Mouse (Mus musculus) lung, postnatal 36 days (tissue): ENCODE results near the gene Cbr2.

Experiments used
- DNase-seq: peaks from one replicate; pipeline ENCODE4 v3.0.0; 2022; ENCODE audit warnings: mixed read lengths

Cbr2 gene

DNA sequence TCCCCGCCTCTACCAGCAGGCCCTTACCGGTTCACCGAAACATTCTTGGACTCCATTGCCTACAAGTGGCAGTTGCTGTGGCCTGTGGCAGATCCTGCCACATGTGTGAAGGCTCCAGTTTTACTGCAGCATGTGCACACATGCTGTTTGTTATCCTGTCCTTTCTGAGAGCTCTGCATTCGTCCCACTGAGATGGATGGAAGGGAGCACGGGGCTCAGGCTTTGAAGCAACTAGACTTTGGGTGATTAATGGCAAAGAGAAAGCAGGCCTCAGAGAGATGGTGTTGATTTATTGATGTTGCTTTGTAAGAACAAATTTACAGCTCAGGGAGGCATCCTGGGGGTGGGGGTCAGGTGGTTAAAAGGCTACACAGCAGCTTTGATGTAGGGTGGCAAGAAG lies 21.2 kb downstream of the Cbr2 start:
- DNase-seq = no peak

DNA sequence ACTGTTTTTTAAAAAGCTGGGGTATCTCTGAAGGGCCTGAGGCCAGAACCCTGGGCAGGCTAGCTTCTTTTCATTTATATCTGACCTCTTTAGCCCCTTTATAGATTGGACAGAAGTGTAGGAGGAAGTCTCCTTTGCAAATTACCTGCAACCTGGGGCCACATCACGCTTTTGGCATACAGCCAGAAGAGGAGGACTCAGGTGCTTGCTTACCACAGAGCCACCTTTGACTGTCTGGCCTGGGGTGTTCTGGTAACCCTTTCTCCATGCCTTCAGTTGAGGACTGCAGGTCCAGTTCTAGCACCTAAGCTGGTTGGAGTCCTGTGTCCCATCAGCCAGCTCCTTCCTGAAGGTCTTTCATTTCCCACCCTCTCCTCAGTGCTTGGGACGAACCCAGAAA lies 22.4 kb downstream of the Cbr2 start:
- peak; percentile 37 for DNase-seq

DNA sequence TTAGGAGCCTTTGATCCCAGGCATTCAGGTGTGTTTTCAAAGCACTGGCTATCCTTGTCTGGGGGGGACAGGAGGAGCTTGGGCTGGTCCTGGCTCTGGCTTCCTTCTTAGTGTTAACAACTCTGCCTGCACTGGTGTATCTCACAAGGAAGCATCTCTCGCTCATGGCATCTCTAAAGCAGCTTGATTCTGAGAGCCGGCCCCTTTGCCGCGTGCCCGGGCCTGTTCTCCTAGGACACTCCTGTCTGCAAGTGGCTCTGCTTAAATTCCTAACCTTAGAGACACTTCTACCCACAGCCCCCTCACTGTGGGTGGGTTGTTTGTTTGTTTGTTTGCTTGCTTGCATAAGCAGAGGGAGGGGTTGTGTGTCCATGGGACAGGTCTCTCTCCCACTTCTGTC lies 23.9 kb downstream of the Cbr2 start:
- no peak for DNase-seq

DNA sequence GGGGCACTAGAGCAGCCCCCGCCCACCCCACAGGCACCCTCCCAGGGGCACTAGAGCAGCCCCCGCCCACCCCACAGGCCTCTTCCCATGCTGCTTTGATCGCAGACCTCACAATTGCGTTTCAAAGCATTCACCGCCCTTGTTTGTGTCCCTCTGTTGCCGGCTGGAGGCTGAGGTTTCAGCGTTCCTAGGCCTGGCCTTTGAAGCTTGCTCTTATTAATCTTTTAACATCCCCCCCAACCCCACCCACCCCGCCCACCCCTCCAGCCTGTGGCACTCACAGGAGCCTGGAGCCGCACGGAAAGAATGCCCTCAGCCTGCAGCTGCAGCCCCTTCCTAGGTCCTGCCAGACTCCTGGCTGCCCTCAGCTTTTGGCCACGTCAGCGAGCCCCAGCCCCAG lies 24.7 kb downstream of the Cbr2 start:
- DNase-seq = no peak

DNA sequence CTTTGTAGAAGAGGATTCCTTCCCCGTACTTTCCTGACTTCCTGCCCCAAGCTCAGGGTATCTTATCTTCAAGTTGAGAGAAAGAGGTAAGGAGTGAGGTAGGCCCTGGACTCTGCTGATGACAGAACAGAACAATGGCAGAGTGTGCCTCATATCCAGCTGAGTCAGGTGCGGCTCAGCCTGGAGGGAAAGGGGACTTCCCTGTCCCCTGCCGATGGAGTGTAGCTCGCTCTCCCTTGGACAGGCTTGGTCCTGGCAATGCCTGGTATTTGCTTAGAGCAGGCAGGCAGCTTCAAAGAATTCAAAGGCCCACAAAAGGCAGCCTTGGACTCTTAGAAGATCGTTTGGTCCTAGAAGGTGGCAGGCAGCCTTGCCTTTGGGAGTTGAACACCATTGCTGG lies 25.8 kb downstream of the Cbr2 start:
- DNase-seq = no peak

DNA sequence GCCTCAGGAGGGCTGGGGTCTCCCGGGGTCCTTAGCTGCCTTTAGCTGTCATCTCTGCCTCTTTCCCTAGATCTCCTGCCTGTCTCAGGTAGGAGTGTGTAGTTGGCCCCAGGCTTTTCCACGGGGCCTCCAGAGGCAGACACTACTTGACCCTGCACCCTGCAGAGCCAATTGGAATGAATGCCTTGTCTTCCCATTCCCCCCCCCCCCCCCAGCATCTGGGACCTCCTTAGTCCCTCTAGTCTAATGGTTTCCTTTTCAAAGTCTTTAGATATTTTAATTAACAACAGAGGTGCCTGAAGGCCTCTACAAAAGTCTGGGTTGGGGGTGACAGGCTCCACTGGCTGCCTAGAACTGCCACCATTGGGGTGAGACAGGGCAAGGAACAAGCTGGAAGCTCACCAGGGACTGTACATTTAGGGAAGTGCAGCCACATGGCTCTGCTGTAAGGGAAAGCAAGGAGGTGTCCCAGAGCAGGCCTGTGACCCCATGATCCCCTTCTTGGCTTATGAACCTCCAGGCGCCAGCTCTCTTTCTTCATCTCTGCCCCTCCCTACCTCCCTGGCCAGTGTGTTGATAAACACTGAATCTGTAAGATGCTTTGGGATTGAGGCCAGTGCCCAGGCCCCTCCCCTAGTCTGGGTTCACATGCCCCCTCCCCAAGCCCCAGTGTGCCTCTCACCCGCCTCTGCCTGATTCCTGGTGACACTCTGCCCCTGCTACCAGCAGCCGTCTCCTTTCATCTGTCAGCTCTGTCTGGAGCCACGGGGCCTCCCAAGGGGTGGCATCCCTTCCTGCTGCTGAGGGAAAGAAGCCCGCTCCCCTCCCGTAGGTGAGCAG lies 27.2 kb downstream of the Cbr2 start:
- peak; percentile 67 for DNase-seq

DNA sequence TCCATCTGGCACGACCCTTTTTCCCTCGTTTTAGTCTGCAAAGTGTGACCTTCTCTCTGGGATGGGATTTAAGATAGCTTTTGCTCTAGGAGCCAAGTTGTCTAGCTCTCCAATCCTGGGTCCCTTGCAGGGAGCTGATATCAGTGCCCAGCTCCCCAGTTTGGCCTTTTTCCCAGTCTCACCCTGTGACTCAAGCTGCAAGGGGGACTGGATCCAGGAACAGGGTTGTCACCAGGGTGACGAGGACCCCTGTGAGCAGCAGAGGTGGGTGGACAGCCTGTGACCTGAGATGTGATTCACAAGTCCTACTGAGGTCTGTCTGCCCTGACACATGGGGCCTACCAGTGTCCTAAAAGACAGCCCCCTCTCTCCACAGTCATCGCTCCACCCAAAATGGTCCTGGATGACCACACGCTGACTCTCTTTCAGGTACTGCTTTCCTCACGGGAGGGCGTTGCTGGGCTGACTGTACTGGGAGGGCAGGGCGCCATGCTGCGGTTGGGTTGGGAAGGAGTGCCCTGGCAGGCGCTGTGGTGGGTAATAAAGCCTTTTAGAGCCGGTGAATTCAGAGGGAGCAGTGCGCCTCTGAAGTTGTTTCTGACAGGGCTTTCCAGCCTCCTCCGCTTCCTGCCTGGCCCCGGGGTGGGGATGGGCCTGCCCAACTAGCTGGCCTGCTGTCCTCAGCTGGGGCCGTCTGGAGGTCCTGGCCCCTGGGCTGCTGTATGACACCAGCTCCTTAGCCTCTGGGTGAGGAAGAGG lies 28.0 kb downstream of the Cbr2 start:
- peak; percentile 34 for DNase-seq

DNA sequence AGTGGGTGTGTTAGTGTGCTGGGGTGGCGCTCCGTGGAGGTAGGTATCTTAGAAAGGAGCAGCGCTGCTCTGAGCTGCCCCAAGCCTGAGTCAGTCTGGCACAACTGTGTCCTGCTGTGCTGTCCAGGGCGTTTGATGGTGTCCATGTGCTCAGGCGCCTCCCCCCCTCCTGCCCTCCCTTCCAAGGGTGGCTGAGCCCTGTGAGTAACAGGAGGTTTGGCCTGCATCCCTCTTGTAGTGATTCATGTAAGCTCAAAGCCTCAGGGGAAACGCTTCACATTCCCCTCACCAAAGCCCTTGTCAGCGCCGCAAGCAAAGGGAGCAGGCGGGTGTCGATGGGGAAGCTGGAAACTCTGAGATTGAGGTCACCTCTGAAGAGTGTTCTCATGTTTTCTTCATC lies 34.2 kb downstream of the Cbr2 start:
- peak; percentile 77 for DNase-seq

DNA sequence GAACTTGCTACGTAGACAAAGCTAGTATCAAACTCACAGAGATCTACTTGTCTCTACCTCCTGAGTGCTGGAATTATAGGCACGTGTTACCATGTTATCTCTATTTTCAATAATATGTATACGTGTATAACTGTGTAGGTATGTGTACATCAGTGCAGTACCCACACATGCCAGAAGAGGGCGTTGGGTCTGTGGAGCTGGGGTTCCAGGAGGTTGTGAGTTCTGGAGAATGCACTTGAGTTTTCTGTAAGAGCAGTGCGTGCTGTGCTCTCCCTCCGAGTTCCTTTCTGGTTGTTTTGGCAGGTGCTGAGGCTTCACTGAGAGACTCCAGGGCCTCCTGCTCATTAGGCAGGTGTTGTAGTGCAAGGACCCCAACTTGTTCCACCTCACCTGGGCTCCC lies 35.3 kb downstream of the Cbr2 start:
- DNase-seq = no peak

DNA sequence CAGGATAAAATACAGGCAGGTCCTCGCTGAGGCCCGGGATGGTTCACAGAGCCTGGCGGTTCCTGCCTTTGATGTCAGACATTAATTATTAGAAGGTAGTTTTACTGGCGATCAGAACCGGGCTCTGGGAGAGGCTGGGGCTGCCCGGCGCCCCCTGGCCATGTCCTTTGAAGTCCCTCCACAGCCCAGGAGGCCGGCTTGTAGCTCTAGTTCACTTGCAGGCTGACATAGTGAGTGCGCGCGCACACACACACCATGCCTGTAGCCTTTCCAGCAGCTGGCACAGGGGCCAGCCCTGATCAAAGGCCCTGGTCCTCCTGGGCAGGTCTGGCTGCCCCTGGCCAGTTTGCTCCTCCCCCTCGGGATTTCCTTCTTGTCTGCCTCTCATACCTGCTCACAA lies 36.3 kb downstream of the Cbr2 start:
- DNase-seq = no peak

DNA sequence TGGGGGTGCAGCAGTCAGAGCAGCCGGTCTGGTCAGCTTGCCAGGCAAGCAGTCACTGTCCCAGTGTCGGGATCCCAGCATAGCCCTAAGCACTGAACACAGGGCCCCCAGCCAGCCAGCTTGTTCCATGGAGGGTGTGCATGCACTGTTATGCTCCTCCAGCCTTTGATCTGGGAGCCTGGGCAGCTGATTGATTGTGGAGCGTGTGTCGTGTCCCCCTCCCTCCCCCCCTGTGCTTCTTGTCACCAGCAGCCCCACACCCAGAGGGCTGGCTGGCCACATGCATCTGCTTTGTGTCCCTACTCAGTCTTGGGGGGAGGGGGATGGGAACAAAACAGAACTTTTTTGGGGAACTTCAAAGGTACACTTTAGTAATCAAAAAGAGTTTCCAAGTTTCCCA lies 36.7 kb downstream of the Cbr2 start:
- peak; percentile 28 for DNase-seq

DNA sequence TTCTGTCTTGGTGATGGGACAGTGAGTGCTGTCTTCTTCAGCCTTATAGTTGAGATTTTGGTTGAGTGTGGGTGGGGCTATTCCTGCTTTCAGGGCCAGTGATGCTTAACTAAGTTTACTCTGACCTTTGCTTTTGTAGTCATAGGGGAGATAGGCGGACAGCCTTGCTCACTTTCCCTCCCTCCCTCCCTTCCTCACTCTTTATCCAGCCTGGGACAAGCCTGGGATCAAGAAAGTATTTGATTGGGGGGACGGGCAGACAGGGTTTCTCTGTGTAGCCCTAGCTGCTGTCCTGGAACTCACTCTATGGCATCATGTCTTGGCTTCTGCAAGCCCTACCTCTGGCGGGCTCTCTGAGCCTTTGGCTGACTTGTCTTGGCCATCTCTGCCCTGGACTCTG lies 38.5 kb downstream of the Cbr2 start:
- DNase-seq = no peak

DNA sequence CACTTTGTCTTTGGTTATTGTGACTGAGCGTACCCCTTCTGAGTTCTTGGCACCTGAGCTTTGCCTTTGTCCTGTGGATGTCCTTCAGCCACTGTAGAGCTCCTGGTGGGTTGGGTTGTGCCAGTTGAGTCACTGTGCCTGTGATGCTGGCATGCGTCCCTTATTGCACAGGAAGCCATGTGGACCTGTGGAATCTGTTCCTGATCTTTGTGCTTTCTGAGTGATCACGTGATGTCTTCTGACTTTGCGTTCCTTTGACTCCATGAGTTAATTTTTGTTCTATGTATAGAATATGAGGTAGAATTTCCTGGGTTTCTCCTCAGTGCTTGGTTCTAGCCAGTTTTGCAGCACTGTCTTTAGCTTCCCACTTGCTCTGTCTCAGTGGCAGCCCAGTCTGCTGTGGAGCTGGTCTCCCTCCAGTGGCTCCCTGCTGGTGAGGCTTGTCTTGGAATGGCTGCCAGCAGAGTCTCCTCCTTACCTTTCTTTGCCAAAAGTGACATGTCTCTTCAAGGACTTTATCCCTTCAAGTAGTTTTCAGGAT lies 39.4 kb downstream of the Cbr2 start:
- peak; percentile 39 for DNase-seq

DNA sequence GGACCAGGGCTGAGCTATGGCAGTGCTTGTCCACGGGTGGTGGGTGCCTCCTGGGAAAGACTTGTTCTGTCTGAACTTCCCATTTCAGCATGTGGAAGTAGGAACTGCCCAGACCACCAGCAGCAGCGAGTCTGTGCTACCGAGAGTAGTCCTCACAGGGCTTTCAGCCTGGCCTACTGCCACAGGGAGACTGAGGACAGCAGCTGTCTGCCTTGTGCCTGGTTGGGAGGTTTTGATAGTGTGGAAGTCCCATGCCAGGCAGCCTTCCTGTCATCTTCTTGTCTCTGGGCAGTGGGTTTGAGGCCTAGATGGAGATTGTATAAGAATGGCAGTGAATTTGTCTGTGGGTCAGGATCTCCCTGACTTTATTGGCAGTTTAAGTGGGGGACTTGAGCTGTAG lies 42.5 kb downstream of the Cbr2 start:
- DNase-seq = no peak

DNA sequence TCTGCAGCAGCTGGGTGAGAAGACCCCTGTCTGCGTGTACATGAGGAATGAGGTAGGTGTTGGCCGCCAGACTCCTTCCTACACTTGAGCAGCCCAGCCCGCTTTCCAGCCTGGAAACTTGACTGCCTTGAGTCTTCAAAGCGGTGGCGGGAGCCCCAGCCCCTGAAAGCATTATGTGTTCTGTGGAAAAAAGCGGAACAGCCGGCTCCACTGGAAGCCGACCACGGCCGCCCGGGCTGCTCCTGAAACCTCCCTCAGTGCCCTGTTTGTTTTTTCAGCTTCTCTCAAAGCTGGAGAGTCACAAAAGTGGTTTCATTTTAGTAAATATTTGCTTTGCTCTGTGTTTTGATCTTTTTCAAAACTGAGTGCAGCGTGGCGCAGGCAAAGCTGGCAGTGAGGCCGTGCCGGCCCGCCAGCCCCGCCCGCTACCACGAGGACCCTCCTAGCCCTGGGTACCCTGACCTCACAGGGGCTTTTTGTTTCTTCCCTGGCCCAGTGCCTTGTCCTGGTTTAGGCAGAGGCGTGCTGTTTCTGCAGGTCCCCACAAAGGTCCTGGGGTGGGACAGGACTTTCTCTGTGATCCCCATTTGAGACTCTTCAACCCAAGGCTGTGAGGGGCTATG lies 45.2 kb downstream of the Cbr2 start:
- peak; percentile 75 for DNase-seq

DNA sequence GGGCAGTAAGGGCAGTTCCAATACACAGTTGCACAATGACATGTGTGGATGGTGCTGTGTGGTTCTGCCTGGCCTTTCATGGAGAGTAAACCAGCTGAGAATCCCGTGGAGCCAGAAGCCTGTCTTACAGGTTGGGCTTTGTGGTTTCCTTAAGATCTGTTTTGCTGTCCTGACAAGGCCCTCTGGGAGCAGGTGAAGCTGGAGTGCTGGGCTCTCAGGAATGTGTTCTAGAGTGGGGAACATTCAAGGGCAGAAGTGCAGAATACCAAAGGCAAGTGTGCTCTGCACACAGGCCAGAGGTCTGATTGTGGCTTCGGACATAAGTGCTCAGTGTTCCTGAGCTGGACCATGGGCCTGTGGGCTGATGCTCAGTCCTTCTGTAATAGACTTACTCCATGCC lies 47.3 kb downstream of the Cbr2 start:
- DNase-seq = peak; percentile 80

DNA sequence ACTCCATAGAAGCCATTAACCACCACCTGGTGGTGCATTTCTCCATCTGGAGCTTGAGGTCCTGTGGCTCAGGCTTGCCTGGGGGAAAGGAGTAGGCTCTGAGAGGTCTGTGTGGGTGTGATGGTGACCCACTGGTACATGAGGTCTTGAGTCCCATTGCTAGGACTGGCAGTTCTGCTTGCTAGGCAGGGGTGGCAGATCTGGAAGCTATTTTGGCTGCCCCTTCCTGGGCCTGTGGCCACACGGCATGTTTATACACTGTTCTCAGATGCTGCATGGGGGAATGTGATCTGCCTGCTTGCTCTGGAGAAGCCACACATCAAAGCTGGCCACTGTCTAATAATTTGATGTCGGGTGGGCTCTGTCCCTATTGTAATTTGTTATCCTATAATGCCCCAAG lies 47.8 kb downstream of the Cbr2 start:
- DNase-seq = no peak

DNA sequence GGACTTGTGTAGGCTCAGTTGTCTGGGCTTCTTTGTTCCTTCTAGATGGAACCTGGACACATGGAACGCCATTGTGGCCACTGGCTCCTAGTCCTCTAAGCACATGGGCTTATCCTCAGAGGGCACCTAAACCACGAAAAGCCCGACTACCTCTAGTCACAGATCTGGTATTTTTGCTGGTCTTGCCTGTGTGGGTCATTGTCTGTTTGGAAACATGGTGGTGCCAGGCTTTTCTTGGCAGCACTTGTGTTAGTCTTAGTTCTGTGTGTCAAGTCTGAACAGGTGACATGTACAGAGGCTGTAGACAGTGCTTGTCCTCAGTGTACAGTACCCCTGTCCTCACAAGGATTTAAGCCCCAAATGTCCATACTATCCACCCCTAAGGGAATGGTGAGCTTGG lies 48.4 kb downstream of the Cbr2 start:
- no peak for DNase-seq

DNA sequence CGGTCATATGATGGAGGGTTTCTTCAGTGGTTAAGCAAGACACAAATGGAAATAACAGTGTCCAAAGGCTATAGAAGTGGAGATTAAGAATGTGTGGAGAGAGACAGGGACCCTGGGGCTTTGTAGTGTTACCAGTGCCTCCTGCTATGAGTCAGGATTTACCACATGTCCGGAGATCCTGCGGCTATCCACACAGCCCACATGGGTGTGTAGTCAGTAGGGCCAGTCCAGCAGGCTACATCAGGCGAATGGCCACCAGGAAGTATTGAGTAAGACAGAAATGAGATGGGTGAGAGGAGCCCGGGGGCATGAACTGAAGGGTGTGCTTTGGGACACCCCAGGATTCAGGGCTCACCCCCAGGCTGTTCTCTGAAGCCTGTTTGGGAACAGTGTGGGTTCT lies 49.2 kb downstream of the Cbr2 start:
- no peak for DNase-seq

DNA sequence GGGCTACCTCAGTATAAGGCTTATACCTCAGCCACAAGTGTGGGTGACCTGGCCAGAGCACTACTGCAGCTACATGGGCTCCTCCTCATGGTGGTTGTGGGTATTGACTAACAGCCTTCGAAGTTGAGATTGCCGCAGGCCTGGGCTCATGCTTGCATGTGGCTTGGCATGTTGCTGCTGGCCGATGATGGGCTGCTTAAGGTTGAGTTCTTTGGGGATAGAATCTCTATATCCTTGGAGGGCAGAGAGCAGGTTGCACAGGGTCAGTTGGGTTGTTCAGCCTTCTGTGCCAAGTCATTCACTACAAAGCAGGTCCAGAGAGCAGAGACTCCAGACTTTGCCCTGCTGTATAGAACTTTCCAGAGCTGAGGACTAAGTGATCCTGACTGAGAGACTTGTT lies 52.0 kb downstream of the Cbr2 start:
- DNase-seq = peak; percentile 66
